Mouse (Mus musculus): ENCODE measurements around the gene Scn8a.

DNA sequence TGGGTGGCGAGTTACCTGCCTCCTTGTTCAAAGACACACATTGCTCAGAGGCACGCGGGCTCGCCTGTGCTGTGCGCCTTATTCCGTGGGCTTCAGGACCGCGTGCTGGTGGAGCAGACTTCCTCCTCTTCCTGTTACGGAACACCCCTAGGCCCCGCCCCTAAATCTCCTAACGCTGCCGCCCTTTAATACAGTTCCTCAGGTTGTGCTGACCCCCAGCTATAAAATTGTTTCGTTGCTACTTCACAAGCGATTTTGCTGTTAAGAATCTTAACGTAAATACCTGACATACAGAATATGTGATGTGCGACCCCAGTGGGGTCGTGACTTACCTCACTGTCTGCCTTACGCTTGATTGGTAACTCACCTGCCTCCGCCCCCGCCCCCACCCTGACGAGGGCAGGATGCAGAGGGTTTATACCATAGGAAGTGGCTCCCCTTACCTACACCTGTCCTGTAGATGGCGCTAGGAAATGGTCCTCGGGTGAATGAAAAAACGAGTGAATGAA is 45.1 kb downstream of the Scn8a start:
- TF ChIP-seq REST (IDR thresholded peaks at IDR 0.05; ENCODE audit: insufficient read depth, insufficient read length) (no peak), POLR2A (IDR thresholded peaks at IDR 0.05; ENCODE audit: insufficient read length, low read depth) (no peak), MAX (IDR thresholded peaks at IDR 0.05; ENCODE audit: low read depth) (no peak), E2F4 (IDR thresholded peaks at IDR 0.05; ENCODE audit: insufficient read depth) (no peak), POLR2AphosphoS2 (IDR thresholded peaks at IDR 0.05; ENCODE audit: insufficient read length, low read depth) (no peak), CEBPB (IDR thresholded peaks at IDR 0.05; ENCODE audit: insufficient read depth, poor library complexity, severe bottlenecking) (no peak), TCF12 (IDR thresholded peaks at IDR 0.05; ENCODE audit: insufficient read depth, poor library complexity, severe bottlenecking) (no peak), MYOD1 (IDR thresholded peaks at IDR 0.05; ENCODE audit: control insufficient read depth in 1 of 3, insufficient read length in 2 of 3, low read depth in 2 of 3) (no peak), MYOG (IDR thresholded peaks at IDR 0.05; ENCODE audit: control insufficient read depth in 1 of 3, insufficient read depth in 1 of 3, insufficient read length in 2 of 3, low read depth in 2 of 3) (no peak)
